Mouse (Mus musculus): ENCODE measurements around the gene 2610528A11Rik. TPM values are rescaled to one million over a fixed set of nuclear protein-coding genes. Genes with fewer than 3 reads are reported as not detected.

2610528A11Rik gene
- polyA plus RNA-seq (2012; rRNA removed) = 0.23 and 0.28 TPM in 2 replicates

GRCm38 (mm10) chr14:37113922-37114321 lies at the start of gene 2610528A11Rik:
Gene 2610528A11Rik, minus strand, starts transcription at chr14:37114022.

DNA sequence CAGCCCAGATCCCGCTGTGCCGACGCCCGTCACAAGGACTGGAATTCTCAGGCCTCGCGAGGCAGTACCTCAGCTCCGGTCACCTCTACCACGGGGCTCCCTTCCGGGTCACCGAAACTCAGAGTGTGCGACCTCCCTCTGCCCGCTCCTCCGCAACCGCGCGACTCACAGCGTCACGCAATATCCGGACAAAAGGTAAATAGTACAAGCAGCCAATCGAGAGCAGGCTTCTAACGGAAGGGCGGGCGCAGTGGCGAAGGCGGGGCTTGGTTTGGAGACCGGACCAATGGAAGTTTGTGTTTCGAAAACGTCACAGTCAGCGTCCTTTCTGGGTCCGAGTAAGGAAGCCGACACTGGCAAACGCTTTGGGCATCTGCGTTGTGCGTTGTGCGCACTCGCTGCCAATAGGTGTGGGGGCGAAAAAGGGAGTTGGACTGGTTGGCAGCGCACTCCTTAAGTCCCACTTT lies 21.3 kb upstream of the 2610528A11Rik start, which contains the start of gene Ghitm:
TSS of gene Ghitm (minus strand) at position 146 of the 467 bp plus-strand sequence.

GRCm38 (mm10) chr14:37097956-37098530 lies 15.8 kb downstream of the 2610528A11Rik start, which contains the start of gene Cdhr1:
Gene Cdhr1, minus strand, starts transcription at chr14:37098347.

GRCm38 (mm10) chr14:37067629-37068028 lies 46.2 kb downstream of the 2610528A11Rik start, which contains the start of gene Lrit2:
Gene Lrit2, plus strand, starts transcription at chr14:37067929.

Other genes with a start within 250 kb of the 2610528A11Rik start
- 1.7 and 1.8 TPM in 2 replicates for gene Ccser2, start 145.2 kb downstream of the 2610528A11Rik start, polyA plus RNA-seq (2012; rRNA removed)
- 0.06 TPM in 1 of 2 replicates, not detected in the other for gene Rgr, start 65.1 kb downstream of the 2610528A11Rik start, polyA plus RNA-seq (2012; rRNA removed)
- gene Lrit1, start 59.2 kb downstream of the 2610528A11Rik start, polyA plus RNA-seq (2012; rRNA removed) = not detected in 2 replicates
- gene Lrit2, start 46.1 kb downstream of the 2610528A11Rik start, polyA plus RNA-seq (2012; rRNA removed) = not detected in 2 replicates
- not detected in 2 replicates for gene Cdhr1, start 15.7 kb downstream of the 2610528A11Rik start, polyA plus RNA-seq (2012; rRNA removed)
- gene Ghitm, start 21.2 kb upstream of the 2610528A11Rik start, polyA plus RNA-seq (2012; rRNA removed) = 86.7 and 98.8 TPM in 2 replicates

Data from liver, embryonic 14 days (tissue).